Mouse (Mus musculus): ENCODE measurements around the gene Gm17324.
"Not testable (repeated sequence)": the region's sequence is repeated elsewhere in the genome, so short reads cannot be mapped to it uniquely, and the experiment has no call there.

Gene Gm17324

GRCm38 (mm10) chr9:78447973-78448873 is at the start of gene Gm17324, which contains the start of gene Mto1:
TSS of gene Gm17324 (minus strand) at chr9:78448786.
TSS of gene Mto1 (plus strand) at chr9:78448208.
- peak; percentile 92 for DNase-seq (ENCODE audit: low spot score)

GRCm38 (mm10) chr9:78493171-78493570 is 44.6 kb upstream of the Gm17324 start:
- DNase-seq (ENCODE audit: low spot score) = no peak

GRCm38 (mm10) chr9:78492254-78492653 is 43.7 kb upstream of the Gm17324 start:
- DNase-seq (ENCODE audit: low spot score) = no peak

- no peak for DNase-seq (ENCODE audit: low spot score)
Measured at GRCm38 (mm10) chr9:78491169-78491568, 42.6 kb upstream of the Gm17324 start.

- DNase-seq (ENCODE audit: low spot score) = peak; percentile 76
Measured at GRCm38 (mm10) chr9:78488890-78489420, 40.4 kb upstream of the Gm17324 start, which contains the start of gene Eef1a1. TSS of gene Eef1a1 (minus strand) at chr9:78489151.

GRCm38 (mm10) chr9:78488021-78488420 is 39.4 kb upstream of the Gm17324 start:
- DNase-seq (ENCODE audit: low spot score) = not testable (repeated sequence)

GRCm38 (mm10) chr9:78484660-78485059 is 36.1 kb upstream of the Gm17324 start:
- DNase-seq (ENCODE audit: low spot score) = no peak

- no peak for DNase-seq (ENCODE audit: low spot score)
Measured at GRCm38 (mm10) chr9:78482386-78482785, 33.8 kb upstream of the Gm17324 start.

- DNase-seq (ENCODE audit: low spot score) = peak; percentile 97
Measured at GRCm38 (mm10) chr9:78481423-78482331, 33.1 kb upstream of the Gm17324 start.

GRCm38 (mm10) chr9:78480706-78481358 is 32.2 kb upstream of the Gm17324 start:
- DNase-seq (ENCODE audit: low spot score) = peak; percentile 81

- not testable (repeated sequence) for DNase-seq (ENCODE audit: low spot score)
Measured at GRCm38 (mm10) chr9:78480227-78480626, 31.6 kb upstream of the Gm17324 start.

GRCm38 (mm10) chr9:78479308-78479707 is 30.7 kb upstream of the Gm17324 start:
- DNase-seq (ENCODE audit: low spot score) = not testable (repeated sequence)

GRCm38 (mm10) chr9:78478009-78478605 is 29.5 kb upstream of the Gm17324 start:
- not testable (repeated sequence) for DNase-seq (ENCODE audit: low spot score)

GRCm38 (mm10) chr9:78477021-78477551 is 28.5 kb upstream of the Gm17324 start:
- no peak for DNase-seq (ENCODE audit: low spot score)

- DNase-seq (ENCODE audit: low spot score) = no peak
Measured at GRCm38 (mm10) chr9:78476531-78477020, 28.0 kb upstream of the Gm17324 start.

GRCm38 (mm10) chr9:78475873-78476272 is 27.3 kb upstream of the Gm17324 start:
- no peak for DNase-seq (ENCODE audit: low spot score)

- DNase-seq (ENCODE audit: low spot score) = no peak
Measured at GRCm38 (mm10) chr9:78475383-78475780, 26.8 kb upstream of the Gm17324 start.

- no peak for DNase-seq (ENCODE audit: low spot score)
Measured at GRCm38 (mm10) chr9:78474771-78475382, 26.3 kb upstream of the Gm17324 start.

- no peak for DNase-seq (ENCODE audit: low spot score)
Measured at GRCm38 (mm10) chr9:78474270-78474669, 25.7 kb upstream of the Gm17324 start.

- no peak for DNase-seq (ENCODE audit: low spot score)
Measured at GRCm38 (mm10) chr9:78473588-78473987, 25.0 kb upstream of the Gm17324 start.

Measured in testis, postnatal 10 days (tissue).